Mouse (Mus musculus): ENCODE results near the gene Mfrp. TPM values are rescaled to one million over a fixed set of nuclear protein-coding genes. Genes with fewer than 3 reads are reported as not detected.

Mfrp gene
- total RNA-seq, 2 experiments from 2014 or later = 0.30 to 1.8 TPM

Other genes starting within 250 kb of the Mfrp start
- gene Thy1, start 58.3 kb upstream of the Mfrp start, total RNA-seq (2021) = 100 to 1,000 TPM; 880 to 892 TPM
- gene Usp2, start 34.7 kb upstream of the Mfrp start, total RNA-seq (2021) = 10 to 100 TPM; 77.6 to 79.1 TPM
- gene C1qtnf5, start 5.5 kb downstream of the Mfrp start, total RNA-seq (2021) = 10 to 100 TPM; 16.9 to 21.2 TPM
- under 1 TPM in 1 of 2 experiments, not detected in 1; 0.38 TPM for gene Gm49380, start 11.8 kb downstream of the Mfrp start, total RNA-seq (2021)
- gene Rnf26, start 11.8 kb downstream of the Mfrp start, total RNA-seq (2021) = 10 to 100 TPM; 29.7 to 29.8 TPM
- gene Mcam, start 32.7 kb downstream of the Mfrp start, total RNA-seq (2021) = 10 to 100 TPM in 1 of 2 experiments, 1 to 10 TPM in 1; 7.9 to 11.3 TPM
- gene Cbl, start 132.3 kb downstream of the Mfrp start, total RNA-seq (2021) = 10 to 100 TPM; 59.8 to 66.3 TPM
- 1 to 10 TPM; 4.7 to 6.1 TPM for gene Ccdc153, start 138.9 kb downstream of the Mfrp start, total RNA-seq (2021)
- gene Pdzd3, start 149.7 kb downstream of the Mfrp start, total RNA-seq (2021) = 1 to 10 TPM in 1 of 2 experiments, under 1 TPM in 1; 0.86 to 1.5 TPM
- gene Nlrx1, start 166.9 kb downstream of the Mfrp start, total RNA-seq (2021) = 10 to 100 TPM; 10.0 to 11.8 TPM
- gene Abcg4, start 186.9 kb downstream of the Mfrp start, total RNA-seq (2021) = 10 to 100 TPM; 65.5 to 74.6 TPM
- gene Hinfp, start 203.9 kb downstream of the Mfrp start, total RNA-seq (2021) = 10 to 100 TPM; 30.0 to 30.6 TPM
- gene C2cd2l, start 218.6 kb downstream of the Mfrp start, total RNA-seq (2021) = 100 to 1,000 TPM; 197 to 228 TPM
- 10 to 100 TPM; 14.7 to 15.7 TPM for gene Dpagt1, start 224.3 kb downstream of the Mfrp start, total RNA-seq (2021)
- 10 to 100 TPM; 46.1 to 47.7 TPM for gene H2afx, start 233.0 kb downstream of the Mfrp start, total RNA-seq (2021)
- gene Hmbs, start 242.5 kb downstream of the Mfrp start, total RNA-seq (2021) = 10 to 100 TPM; 18.9 to 21.2 TPM